Mouse (Mus musculus) cortical plate, adult 2 months (tissue): ENCODE results near the gene Hivep1.

Source experiments
- CTCF ChIP-seq: fragments of 200-500 bp; IDR thresholded peaks from 2 replicates; pipeline ENCODE4 v1.5.1; 2011; ENCODE audit warnings: mild to moderate bottlenecking, control low read depth, low read length; ENCODE audit not compliant: insufficient read depth; ENCODE audit errors: extremely low read depth
- POLR2A ChIP-seq: fragments of 200-500 bp; IDR thresholded peaks from 2 replicates; pipeline ENCODE4 v1.6.1; 2011; ENCODE audit warnings: mild to moderate bottlenecking, low read length, control low read depth; ENCODE audit not compliant: insufficient read depth; ENCODE audit errors: extremely low read depth

DNA sequence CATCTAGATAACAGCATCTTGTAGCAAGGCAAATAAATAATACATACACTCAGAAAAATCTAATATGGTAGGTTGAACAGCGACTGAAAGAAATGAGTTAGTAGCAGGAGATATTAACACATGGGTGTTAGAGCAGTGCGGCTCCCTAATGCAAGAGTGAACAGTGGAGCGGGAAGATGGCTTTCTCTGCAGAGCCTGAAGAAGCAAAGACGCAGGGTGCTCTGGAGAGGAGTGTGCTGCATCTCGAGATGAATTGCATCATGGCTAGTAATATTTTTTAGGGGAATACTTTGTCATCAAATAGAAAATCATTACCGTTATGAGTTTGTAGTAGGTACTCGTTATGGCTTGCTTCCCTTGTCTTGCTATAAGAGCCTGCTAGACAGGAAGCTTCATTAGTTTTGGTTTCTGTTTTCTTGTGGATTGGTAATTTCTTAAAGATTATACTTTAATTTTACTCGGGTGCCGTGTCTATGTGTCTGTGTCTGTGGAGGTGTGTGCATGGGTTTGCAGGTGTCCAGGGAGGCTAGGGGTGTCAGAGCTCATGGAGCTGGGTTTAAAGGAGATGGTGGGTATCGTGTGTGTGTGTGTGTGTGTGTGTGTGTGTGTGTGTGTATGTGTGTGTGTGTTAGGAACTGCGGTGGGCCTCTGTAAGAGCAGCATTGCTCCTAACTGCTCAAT is 51.8 kb downstream of the Hivep1 start:
- TF ChIP-seq POLR2A (no peak), CTCF (no peak)
